Mouse (Mus musculus): ENCODE measurements around the gene Pdpk1.

The Pdpk1 gene

GRCm38 (mm10) chr17:24048053-24048452, 102.7 kb downstream of the Pdpk1 start:
- intact Hi-C loops (cut with DNase I), result no loop called here

GRCm38 (mm10) chr17:24046026-24046425, 104.7 kb downstream of the Pdpk1 start:
- intact Hi-C loops (cut with DNase I), result no loop called here

GRCm38 (mm10) chr17:24045608-24046007, 105.1 kb downstream of the Pdpk1 start:
- intact Hi-C loops (cut with DNase I), result no loop called here

DNA sequence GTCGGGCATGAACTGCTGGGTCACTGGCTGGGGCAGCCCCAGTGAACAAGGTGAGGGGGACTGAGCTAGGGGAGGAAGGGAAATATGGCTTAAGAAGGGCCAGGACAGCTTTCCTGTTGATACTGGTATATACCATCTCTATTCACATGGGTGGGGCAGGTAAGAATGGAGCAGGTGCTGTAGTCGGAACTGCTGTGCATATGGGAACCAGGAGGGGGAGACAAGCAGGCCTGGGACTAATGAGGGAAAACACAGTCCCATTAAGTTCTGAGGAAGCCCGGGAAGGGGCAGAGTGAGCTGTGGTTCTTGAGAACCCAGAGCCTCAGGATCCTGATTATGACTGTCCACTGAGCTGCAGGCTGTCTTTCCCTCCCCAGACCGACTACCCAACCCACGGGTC, 106.2 kb downstream of the Pdpk1 start:
- intact Hi-C loops (cut with DNase I), result no loop called here

GRCm38 (mm10) chr17:24037844-24038243, 112.9 kb downstream of the Pdpk1 start, which contains the start of gene Prss27:
TSS of gene Prss27 (plus strand) at chr17:24038144.
- intact Hi-C loops (cut with DNase I), result no loop called here

GRCm38 (mm10) chr17:24037360-24037759, 113.4 kb downstream of the Pdpk1 start:
- intact Hi-C loops (cut with DNase I), result no loop called here

GRCm38 (mm10) chr17:24036954-24037353, 113.8 kb downstream of the Pdpk1 start:
- intact Hi-C loops (cut with DNase I), result no loop called here

DNA sequence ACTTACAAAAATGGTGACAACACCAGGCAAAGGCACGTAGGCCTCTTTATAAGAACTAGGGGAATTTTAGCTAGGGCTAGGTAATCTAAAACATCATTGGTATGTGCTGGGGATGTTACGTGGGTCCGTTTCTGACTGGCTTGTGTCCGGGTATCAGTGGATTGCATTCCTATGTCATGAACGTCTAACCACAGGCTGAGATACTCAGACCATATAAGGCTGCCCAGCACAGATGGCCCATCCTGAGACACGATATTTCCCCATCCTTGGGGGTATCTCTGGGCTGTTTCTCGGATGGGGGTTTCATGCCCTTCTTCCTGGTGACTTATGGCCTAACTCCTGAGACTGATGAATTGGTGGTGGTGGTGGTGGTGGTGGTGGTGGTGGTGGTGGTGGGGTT, 115.6 kb downstream of the Pdpk1 start:
- intact Hi-C loops (cut with DNase I), result no loop called here

- intact Hi-C loops (cut with DNase I), result no loop called here
Observed at GRCm38 (mm10) chr17:24030551-24030950, 120.2 kb downstream of the Pdpk1 start.

DNA sequence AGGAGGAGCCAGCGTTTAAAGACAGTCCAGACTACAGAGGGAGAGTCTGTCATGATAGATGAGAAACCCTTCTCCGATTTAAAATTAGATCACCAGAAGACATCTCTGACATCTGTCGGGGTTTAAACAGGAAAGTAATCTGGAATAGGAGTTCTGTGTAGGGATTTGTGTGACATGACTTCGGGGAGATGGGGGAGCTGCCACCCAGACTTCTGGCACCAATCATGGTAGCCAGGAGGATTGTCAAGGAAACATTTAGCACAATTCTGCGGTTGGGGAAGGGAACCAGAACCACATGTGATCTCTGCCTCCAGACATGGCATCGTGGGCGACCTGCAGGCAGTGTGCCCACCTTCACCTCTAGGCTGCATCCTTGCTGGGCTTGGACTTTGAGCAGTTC, 121.2 kb downstream of the Pdpk1 start:
- intact Hi-C loops (cut with DNase I), result no loop called here
